Mouse (Mus musculus): Measurements from ENCODE around the gene Iqsec1. TPM values are rescaled to one million over a fixed set of nuclear protein-coding genes. Genes with fewer than 3 reads are reported as not detected.

Iqsec1 gene
- polyA plus RNA-seq, 1 experiment from 2014 or later, result 15.1 TPM

DNA sequence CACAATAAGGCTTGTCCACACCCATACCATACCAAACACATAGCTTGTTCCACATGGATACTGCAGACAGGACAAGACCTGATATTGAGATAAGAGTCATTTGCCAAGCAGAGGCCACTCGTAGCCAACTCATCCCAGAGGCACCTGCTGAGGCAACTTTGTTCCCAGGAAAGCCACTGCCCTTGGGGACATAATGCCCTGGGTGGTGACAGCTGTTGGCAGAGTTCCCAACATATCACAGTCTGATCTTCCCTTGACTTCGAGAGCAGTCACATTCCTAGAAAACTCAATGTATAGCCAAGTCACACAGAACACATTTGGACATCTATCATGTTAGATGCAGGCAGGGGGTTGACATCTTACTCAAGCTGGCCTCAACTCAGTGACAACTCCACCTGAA lies 183.4 kb downstream of the Iqsec1 start:
- H3K9ac ChIP-seq (replicated peaks; ENCODE audit: low read depth, low read length), result no peak overlapping the region
- H3K4me2 ChIP-seq (ENCODE audit: low read length), result no peak overlapping the region
- ATAC-seq, result no peak
- H3K27ac ChIP-seq (ENCODE audit: low read length), result no peak overlapping the region
- no peaks in the 10 kb centered on the region for H3K27me3 ChIP-seq (replicated peaks; ENCODE audit: control insufficient read depth, insufficient read depth, low read length)
- no peak overlapping the region for H3K4me3 ChIP-seq (replicated peaks; ENCODE audit: low read length)
- no peaks in the 10 kb centered on the region for H3K9me3 ChIP-seq (ENCODE audit: control insufficient read depth, low read length)
- no peaks in the 10 kb centered on the region for H3K36me3 ChIP-seq (ENCODE audit: control insufficient read depth, insufficient read depth)
- H3K4me1 ChIP-seq (replicated peaks; ENCODE audit: control insufficient read depth, insufficient read depth, low read length), result peaks cover 42% of the 10 kb centered on the region
- WGBS, result 66% methylated on average over 2 of the region's 2 CpGs

DNA sequence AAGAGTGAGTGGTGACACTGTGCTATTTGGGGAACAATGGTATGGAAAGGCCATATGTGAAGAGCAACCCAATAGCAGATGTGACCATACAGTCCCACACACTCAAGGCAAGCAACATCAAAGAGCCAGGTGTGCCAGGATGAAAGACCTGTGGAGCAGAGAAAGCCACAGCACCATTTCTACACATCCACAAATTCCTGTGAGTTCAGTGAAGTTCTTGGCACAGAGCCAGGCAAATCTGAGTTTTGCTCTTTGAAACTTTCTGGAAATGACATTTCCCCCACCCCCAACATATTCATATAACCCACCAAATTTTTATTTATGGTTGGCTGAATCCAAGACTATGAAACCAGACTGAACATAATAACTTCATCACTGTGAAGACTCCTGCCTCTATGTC lies 183.8 kb downstream of the Iqsec1 start:
- H3K9ac ChIP-seq (replicated peaks; ENCODE audit: low read depth, low read length), result no peak overlapping the region
- ATAC-seq, result no peak
- H3K4me2 ChIP-seq (ENCODE audit: low read length), result no peak overlapping the region
- H3K27me3 ChIP-seq (replicated peaks; ENCODE audit: control insufficient read depth, insufficient read depth, low read length), result no peaks in the 10 kb centered on the region
- no peak overlapping the region for H3K4me3 ChIP-seq (replicated peaks; ENCODE audit: low read length)
- no peaks in the 10 kb centered on the region for H3K9me3 ChIP-seq (ENCODE audit: control insufficient read depth, low read length)
- no peak overlapping the region for H3K27ac ChIP-seq (ENCODE audit: low read length)
- no peaks in the 10 kb centered on the region for H3K36me3 ChIP-seq (ENCODE audit: control insufficient read depth, insufficient read depth)
- H3K4me1 ChIP-seq (replicated peaks; ENCODE audit: control insufficient read depth, insufficient read depth, low read length), result peaks cover 38% of the 10 kb centered on the region

DNA sequence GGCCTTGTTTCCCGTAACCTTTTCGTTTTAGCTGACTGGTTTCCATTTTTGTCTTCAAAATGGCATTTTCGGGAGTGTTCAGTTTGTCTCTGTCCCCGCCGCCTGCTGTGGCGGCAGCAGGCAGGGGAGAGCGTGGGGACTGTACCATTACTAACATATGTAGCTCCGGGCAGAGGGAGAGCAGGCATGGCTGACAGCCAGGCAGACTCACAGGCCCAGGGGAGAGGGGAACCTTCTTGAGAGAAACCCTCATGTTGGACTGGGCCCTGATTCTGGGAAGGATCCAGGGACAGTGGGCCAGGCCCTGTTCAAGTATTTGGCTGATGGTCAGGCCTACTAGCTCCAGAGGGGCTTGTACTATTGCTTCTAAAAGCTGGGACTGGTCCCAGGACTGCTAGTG lies 185.9 kb downstream of the Iqsec1 start:
- peak; percentile 80 for ATAC-seq
- WGBS, result 51% methylated on average over 8 of the region's 8 CpGs
- no peak overlapping the region for H3K4me3 ChIP-seq (replicated peaks; ENCODE audit: low read length)
- peaks cover 18% of the 10 kb centered on the region for H3K4me1 ChIP-seq (replicated peaks; ENCODE audit: control insufficient read depth, insufficient read depth, low read length)
- H3K27me3 ChIP-seq (replicated peaks; ENCODE audit: control insufficient read depth, insufficient read depth, low read length), result no peaks in the 10 kb centered on the region
- no peak overlapping the region for H3K4me2 ChIP-seq (ENCODE audit: low read length)
- no peaks in the 10 kb centered on the region for H3K36me3 ChIP-seq (ENCODE audit: control insufficient read depth, insufficient read depth)
- H3K27ac ChIP-seq (ENCODE audit: low read length), result peak overlapping the region; percentile 8
- no peaks in the 10 kb centered on the region for H3K9me3 ChIP-seq (ENCODE audit: control insufficient read depth, low read length)
- H3K9ac ChIP-seq (replicated peaks; ENCODE audit: low read depth, low read length), result no peak overlapping the region

DNA sequence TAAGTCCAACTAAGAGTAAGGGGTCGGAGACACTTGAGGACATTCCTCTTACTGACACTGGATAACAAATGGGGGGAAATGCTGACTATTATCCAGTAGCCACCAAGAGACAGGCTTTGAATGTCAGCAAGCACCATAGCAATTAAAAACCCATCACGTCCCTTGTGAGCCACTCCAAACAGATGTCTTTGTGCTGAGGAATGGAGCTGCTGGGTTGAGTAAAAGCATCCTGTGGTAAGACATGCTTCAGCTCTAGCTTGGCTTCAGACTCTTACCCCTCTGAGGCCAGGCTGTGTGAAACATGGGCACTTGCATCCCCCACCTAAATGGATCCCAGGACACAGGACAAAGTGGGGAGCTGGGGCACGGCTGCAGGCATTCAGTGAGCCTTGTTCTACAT lies 186.4 kb downstream of the Iqsec1 start:
- Histone ChIP-seq H3K4me1 (replicated peaks; ENCODE audit: control insufficient read depth, insufficient read depth, low read length) (peaks cover 13% of the 10 kb centered on the region), H3K4me2 (ENCODE audit: low read length) (no peak overlapping the region), H3K9ac (replicated peaks; ENCODE audit: low read depth, low read length) (no peak overlapping the region), H3K4me3 (replicated peaks; ENCODE audit: low read length) (no peak overlapping the region), H3K36me3 (ENCODE audit: control insufficient read depth, insufficient read depth) (no peaks in the 10 kb centered on the region), H3K27me3 (replicated peaks; ENCODE audit: control insufficient read depth, insufficient read depth, low read length) (no peaks in the 10 kb centered on the region), H3K9me3 (ENCODE audit: control insufficient read depth, low read length) (no peaks in the 10 kb centered on the region), H3K27ac (ENCODE audit: low read length) (peak overlapping the region; percentile 8)
- ATAC-seq, result 0 out of 2 replicates have a peak, but pooled peaks have one; percentile 9
- WGBS, result 59% methylated on average over 3 of the region's 3 CpGs

DNA sequence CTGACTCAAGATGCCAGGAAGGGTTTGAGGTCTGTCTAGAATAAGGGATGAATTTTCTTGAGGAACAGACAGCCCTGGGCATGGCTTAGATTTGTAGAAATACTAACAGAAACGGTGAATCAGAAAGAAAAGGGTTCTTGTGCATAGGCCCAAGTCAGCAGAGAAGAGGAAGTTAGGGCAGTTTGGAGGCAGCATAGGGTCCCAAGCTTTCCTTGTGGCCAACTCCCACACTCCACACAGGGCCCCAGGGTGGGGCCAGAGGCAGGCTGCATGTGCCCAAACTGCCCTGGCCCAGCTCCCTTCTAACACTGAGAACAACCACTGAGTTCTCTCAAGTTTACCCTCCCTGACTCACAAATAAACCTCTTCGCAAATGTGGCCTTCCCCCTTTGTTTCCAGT lies 187.7 kb downstream of the Iqsec1 start:
- H3K27me3 ChIP-seq (replicated peaks; ENCODE audit: control insufficient read depth, insufficient read depth, low read length), result no peaks in the 10 kb centered on the region
- H3K36me3 ChIP-seq (ENCODE audit: control insufficient read depth, insufficient read depth), result no peaks in the 10 kb centered on the region
- WGBS, result 92% methylated on average over 2 of the region's 2 CpGs
- no peak overlapping the region for H3K27ac ChIP-seq (ENCODE audit: low read length)
- H3K9me3 ChIP-seq (ENCODE audit: control insufficient read depth, low read length), result no peaks in the 10 kb centered on the region
- peaks cover 9% of the 10 kb centered on the region for H3K4me1 ChIP-seq (replicated peaks; ENCODE audit: control insufficient read depth, insufficient read depth, low read length)
- no peak for ATAC-seq
- H3K4me2 ChIP-seq (ENCODE audit: low read length), result no peak overlapping the region
- no peak overlapping the region for H3K9ac ChIP-seq (replicated peaks; ENCODE audit: low read depth, low read length)
- H3K4me3 ChIP-seq (replicated peaks; ENCODE audit: low read length), result no peak overlapping the region

DNA sequence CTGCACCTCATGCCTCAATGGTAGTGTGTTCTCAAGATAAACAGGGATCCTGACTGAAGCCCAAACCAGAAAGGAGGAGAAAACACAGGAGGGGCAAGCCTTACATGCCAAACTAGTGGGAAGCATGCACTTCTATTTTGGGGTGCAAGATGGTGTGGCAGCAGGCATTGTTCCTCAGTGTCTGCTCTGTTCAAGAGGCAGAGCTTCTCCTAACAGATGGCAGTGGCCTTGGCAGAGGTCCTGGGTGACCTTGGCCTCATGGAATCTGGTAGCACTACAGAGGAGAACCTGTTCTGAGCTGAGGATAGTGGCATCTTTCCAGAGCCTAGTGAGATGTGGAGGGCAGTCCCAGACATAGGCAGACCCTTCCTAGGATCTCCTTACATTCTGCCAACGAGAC lies 189.4 kb downstream of the Iqsec1 start:
- 83% methylated on average over 1 of the region's 1 CpGs for WGBS
- Histone ChIP-seq H3K27ac (ENCODE audit: low read length) (no peak overlapping the region), H3K9me3 (ENCODE audit: control insufficient read depth, low read length) (no peaks in the 10 kb centered on the region), H3K4me1 (replicated peaks; ENCODE audit: control insufficient read depth, insufficient read depth, low read length) (peaks cover 9% of the 10 kb centered on the region), H3K4me2 (ENCODE audit: low read length) (no peak overlapping the region), H3K9ac (replicated peaks; ENCODE audit: low read depth, low read length) (no peak overlapping the region), H3K27me3 (replicated peaks; ENCODE audit: control insufficient read depth, insufficient read depth, low read length) (no peaks in the 10 kb centered on the region), H3K4me3 (replicated peaks; ENCODE audit: low read length) (no peak overlapping the region), H3K36me3 (ENCODE audit: control insufficient read depth, insufficient read depth) (no peaks in the 10 kb centered on the region)
- ATAC-seq, result no peak

DNA sequence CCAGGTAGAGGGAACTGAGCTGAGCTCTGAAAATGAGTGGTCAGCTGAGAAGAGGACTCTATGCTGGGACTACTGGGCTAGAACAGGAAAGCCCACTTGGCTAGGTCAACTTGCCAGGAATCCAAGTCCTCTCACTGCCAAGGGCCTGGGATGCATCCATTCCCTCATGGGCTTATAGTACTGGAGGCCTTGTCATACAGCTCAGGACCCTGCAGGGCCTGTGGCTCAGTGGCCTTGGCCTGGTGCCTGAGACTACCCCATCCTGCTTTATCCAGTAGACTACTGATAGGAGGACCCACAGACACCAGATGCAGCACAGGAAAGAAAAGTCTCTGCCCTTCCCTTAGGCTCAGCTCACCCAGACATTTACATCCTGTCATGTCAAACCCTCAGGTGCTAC lies 190.3 kb downstream of the Iqsec1 start:
- no peaks in the 10 kb centered on the region for H3K27me3 ChIP-seq (replicated peaks; ENCODE audit: control insufficient read depth, insufficient read depth, low read length)
- H3K27ac ChIP-seq (ENCODE audit: low read length), result no peak overlapping the region
- H3K36me3 ChIP-seq (ENCODE audit: control insufficient read depth, insufficient read depth), result no peaks in the 10 kb centered on the region
- no peak overlapping the region for H3K9ac ChIP-seq (replicated peaks; ENCODE audit: low read depth, low read length)
- H3K4me3 ChIP-seq (replicated peaks; ENCODE audit: low read length), result no peak overlapping the region
- H3K4me1 ChIP-seq (replicated peaks; ENCODE audit: control insufficient read depth, insufficient read depth, low read length), result peaks cover 9% of the 10 kb centered on the region
- no peaks in the 10 kb centered on the region for H3K9me3 ChIP-seq (ENCODE audit: control insufficient read depth, low read length)
- no peak for ATAC-seq
- H3K4me2 ChIP-seq (ENCODE audit: low read length), result no peak overlapping the region

DNA sequence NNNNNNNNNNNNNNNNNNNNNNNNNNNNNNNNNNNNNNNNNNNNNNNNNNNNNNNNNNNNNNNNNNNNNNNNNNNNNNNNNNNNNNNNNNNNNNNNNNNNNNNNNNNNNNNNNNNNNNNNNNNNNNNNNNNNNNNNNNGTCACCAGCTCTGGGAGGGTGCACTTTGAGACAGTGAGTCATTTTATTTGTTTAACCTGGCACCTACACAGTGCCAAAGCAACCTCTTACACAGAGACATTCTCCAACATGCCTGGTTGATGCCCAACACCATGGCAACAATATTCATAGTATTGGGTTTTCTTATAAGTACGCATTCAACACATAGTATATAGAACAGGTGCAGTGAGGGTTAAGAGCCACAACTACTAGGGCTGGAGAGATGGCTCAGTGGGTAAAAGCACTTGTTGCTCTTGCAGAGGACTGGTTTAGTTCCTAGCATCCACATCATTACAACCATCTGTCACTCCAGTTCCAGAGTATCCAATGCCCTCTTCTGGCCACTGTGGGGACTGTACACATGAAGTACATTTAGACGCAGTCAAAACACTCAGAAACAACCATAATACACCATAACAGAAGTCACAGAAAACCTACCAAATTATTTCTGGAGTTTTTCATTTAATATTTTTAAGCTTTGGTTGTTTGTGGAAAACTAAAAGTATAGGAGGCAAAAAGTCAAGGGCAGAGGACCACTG lies 191.4 kb downstream of the Iqsec1 start:
- Histone ChIP-seq H3K36me3 (ENCODE audit: control insufficient read depth, insufficient read depth) (no peaks in the 10 kb centered on the region), H3K4me3 (replicated peaks; ENCODE audit: low read length) (no peak overlapping the region), H3K9me3 (ENCODE audit: control insufficient read depth, low read length) (no peaks in the 10 kb centered on the region), H3K27me3 (replicated peaks; ENCODE audit: control insufficient read depth, insufficient read depth, low read length) (no peaks in the 10 kb centered on the region), H3K9ac (replicated peaks; ENCODE audit: low read depth, low read length) (no peak overlapping the region), H3K4me2 (ENCODE audit: low read length) (no peak overlapping the region), H3K4me1 (replicated peaks; ENCODE audit: control insufficient read depth, insufficient read depth, low read length) (peaks cover under 1% of the 10 kb centered on the region), H3K27ac (ENCODE audit: low read length) (no peak overlapping the region)
- 96% methylated on average over 2 of the region's 2 CpGs for WGBS
- ATAC-seq, result no peak

DNA sequence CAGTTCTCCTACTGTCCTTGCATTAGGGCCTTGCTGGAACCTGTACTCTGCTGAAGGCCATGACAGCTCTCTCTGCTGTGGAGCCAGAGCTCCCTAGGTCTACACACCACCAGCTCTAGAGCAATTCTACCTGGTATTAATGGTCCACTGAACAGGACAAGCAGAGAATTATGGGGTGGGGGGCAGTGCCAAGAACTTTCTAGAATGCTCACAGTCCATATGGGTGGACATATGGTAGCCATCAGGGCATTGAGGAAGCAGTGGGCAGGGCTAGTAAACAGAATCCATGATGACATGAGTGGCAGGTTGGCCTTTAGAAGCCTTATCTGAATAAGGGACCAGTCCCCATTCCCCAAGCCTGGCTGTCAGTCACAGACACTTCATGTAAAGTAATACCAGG lies 197.6 kb downstream of the Iqsec1 start:
- no peaks in the 10 kb centered on the region for H3K27me3 ChIP-seq (replicated peaks; ENCODE audit: control insufficient read depth, insufficient read depth, low read length)
- no peaks in the 10 kb centered on the region for H3K9me3 ChIP-seq (ENCODE audit: control insufficient read depth, low read length)
- H3K4me1 ChIP-seq (replicated peaks; ENCODE audit: control insufficient read depth, insufficient read depth, low read length), result peaks cover 14% of the 10 kb centered on the region
- ATAC-seq, result no peak
- H3K9ac ChIP-seq (replicated peaks; ENCODE audit: low read depth, low read length), result no peak overlapping the region
- H3K36me3 ChIP-seq (ENCODE audit: control insufficient read depth, insufficient read depth), result no peaks in the 10 kb centered on the region
- no peak overlapping the region for H3K27ac ChIP-seq (ENCODE audit: low read length)
- H3K4me3 ChIP-seq (replicated peaks; ENCODE audit: low read length), result no peak overlapping the region
- no peak overlapping the region for H3K4me2 ChIP-seq (ENCODE audit: low read length)

DNA sequence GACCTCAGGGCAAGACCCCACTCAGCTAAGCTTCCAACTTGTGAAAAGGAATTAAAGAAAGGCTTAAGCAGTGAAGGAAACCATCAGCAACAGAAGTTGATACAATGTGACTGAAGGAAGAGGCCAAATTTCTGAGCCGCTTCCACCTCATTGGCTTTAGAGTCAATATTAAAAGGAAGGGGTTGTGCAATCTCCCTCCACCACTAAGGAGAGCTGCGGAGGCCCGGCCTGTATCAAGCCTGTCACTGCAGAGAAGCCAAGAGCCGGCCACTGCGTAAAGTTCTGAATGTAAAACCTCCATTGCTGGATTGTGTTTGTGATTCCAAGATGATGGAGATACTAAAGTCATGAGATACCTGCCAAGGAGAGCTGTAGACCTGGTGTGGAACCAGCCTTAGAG lies 199.0 kb downstream of the Iqsec1 start:
- ATAC-seq, result no peak

More for the DNA sequence above, 199.0 kb downstream of the Iqsec1 start:
- H3K9me3 ChIP-seq (ENCODE audit: control insufficient read depth, low read length), result no peaks in the 10 kb centered on the region
- no peak overlapping the region for H3K27ac ChIP-seq (ENCODE audit: low read length)
- H3K36me3 ChIP-seq (ENCODE audit: control insufficient read depth, insufficient read depth), result no peaks in the 10 kb centered on the region
- H3K4me1 ChIP-seq (replicated peaks; ENCODE audit: control insufficient read depth, insufficient read depth, low read length), result peaks cover 18% of the 10 kb centered on the region
- H3K9ac ChIP-seq (replicated peaks; ENCODE audit: low read depth, low read length), result no peak overlapping the region
- WGBS, result 30% methylated on average over 5 of the region's 5 CpGs
- H3K4me2 ChIP-seq (ENCODE audit: low read length), result no peak overlapping the region
- no peaks in the 10 kb centered on the region for H3K27me3 ChIP-seq (replicated peaks; ENCODE audit: control insufficient read depth, insufficient read depth, low read length)
- H3K4me3 ChIP-seq (replicated peaks; ENCODE audit: low read length), result no peak overlapping the region
